Mouse (Mus musculus) MEL (cell line): ENCODE measurements around the gene Scg5. TPM values are rescaled to one million over a fixed set of nuclear protein-coding genes. Genes with fewer than 3 reads are reported as not detected.

Experiments used
- DNase-seq: peaks from one replicate; pipeline ENCODE4 v3.0.0; 2011; ENCODE audit warnings: low read depth, low spot score
- H3K27ac ChIP-seq: 2 replicates; pipeline ENCODE4 v1.5.1; 2012; ENCODE audit warnings: low read depth, mild to moderate bottlenecking, control low read depth, low read length, moderate library complexity; ENCODE audit not compliant: control insufficient read depth
- H3K27me3 ChIP-seq, 2 experiments: fragments of 150-350 bp in 1 of 2; sonication (generic) in 1 of 2; 2 replicates each; pipeline ENCODE4 v1.6.1; 2012; ENCODE audit warnings: low read length in 2 of 2, mild to moderate bottlenecking in 2 of 2, improper control_type of control experiment in 1 of 2, moderate library complexity in 1 of 2; ENCODE audit not compliant: insufficient read depth in 2 of 2, control insufficient read depth in 1 of 2
- H3K36me3 ChIP-seq, 2 experiments: 2 replicates each; pipeline ENCODE4 v1.6.1; 2012 to 2014; ENCODE audit warnings: low read length in 2 of 2, improper control_type of control experiment in 1 of 2, inconsistent platforms in 1 of 2, mild to moderate bottlenecking in 1 of 2; ENCODE audit not compliant: insufficient read depth in 2 of 2, control insufficient read depth in 1 of 2
- H3K4me1 ChIP-seq, 2 experiments: fragments of 150-350 bp in 1 of 2; sonication (generic) in 1 of 2; 2 replicates each; pipeline ENCODE4 v1.6.1; 2012; ENCODE audit warnings: low read length in 2 of 2, improper control_type of control experiment in 1 of 2, mild to moderate bottlenecking in 1 of 2; ENCODE audit not compliant: insufficient read depth in 2 of 2, control insufficient read depth in 1 of 2
- H3K4me3 ChIP-seq, 2 experiments: fragments of 150-350 bp in 1 of 2; sonication (generic) in 1 of 2; 2 replicates each; pipeline ENCODE4 v1.5.1; 2012; ENCODE audit warnings: low read depth in 2 of 2, low read length in 2 of 2, mild to moderate bottlenecking in 2 of 2, moderate library complexity in 2 of 2, control low read depth in 1 of 2, improper control_type of control experiment in 1 of 2; ENCODE audit not compliant: control insufficient read depth in 1 of 2, insufficient read depth in 1 of 2
- H3K79me2 ChIP-seq: 2 replicates; pipeline ENCODE4 v1.6.1; 2012; ENCODE audit warnings: mild to moderate bottlenecking, low read length, moderate library complexity; ENCODE audit not compliant: control insufficient read depth, poor library complexity, insufficient read depth
- H3K9ac ChIP-seq: 2 replicates; pipeline ENCODE4 v1.6.1; 2012; ENCODE audit warnings: low read depth, mild to moderate bottlenecking, control low read depth, low read length, moderate library complexity; ENCODE audit not compliant: control insufficient read depth, poor library complexity, severe bottlenecking
- H3K9me3 ChIP-seq: fragments of 150-350 bp; sonication (generic); replicated peaks from 2 replicates; pipeline ENCODE4 v1.6.1; 2012; ENCODE audit warnings: mild to moderate bottlenecking, low read length, improper control_type of control experiment, moderate library complexity; ENCODE audit not compliant: insufficient read depth
- BHLHE40 ChIP-seq: IDR thresholded peaks from 2 replicates; pipeline ENCODE4 v1.6.1; 2012; ENCODE audit warnings: low read depth, mild to moderate bottlenecking, inconsistent platforms, low read length, improper control_type of control experiment, borderline replicate concordance
- CHD2 ChIP-seq: IDR thresholded peaks from 2 replicates; pipeline ENCODE4 v1.6.1; 2011; ENCODE audit warnings: low read length, improper control_type of control experiment
- GABPA ChIP-seq: IDR thresholded peaks from 2 replicates; pipeline ENCODE4 v1.6.1; 2012; ENCODE audit warnings: low read depth, mild to moderate bottlenecking, inconsistent platforms, low read length, improper control_type of control experiment, moderate library complexity
- MAZ ChIP-seq: IDR thresholded peaks from 2 replicates; pipeline ENCODE4 v1.6.1; 2012; ENCODE audit warnings: low read depth, mild to moderate bottlenecking, inconsistent platforms, low read length, improper control_type of control experiment
- MEF2A ChIP-seq: IDR thresholded peaks from 2 replicates; pipeline ENCODE4 v1.6.1; 2014; ENCODE audit warnings: low read depth, mild to moderate bottlenecking, inconsistent platforms, low read length, improper control_type of control experiment; ENCODE audit not compliant: poor library complexity, insufficient replicate concordance, severe bottlenecking; ENCODE audit errors: extremely low read depth
- MXI1 ChIP-seq: IDR thresholded peaks from 2 replicates; pipeline ENCODE4 v1.6.1; 2011; ENCODE audit warnings: mild to moderate bottlenecking, low read depth, low read length, improper control_type of control experiment
- NELFE ChIP-seq: IDR thresholded peaks from 2 replicates; pipeline ENCODE4 v1.6.1; 2011; ENCODE audit warnings: low read depth, low read length, improper control_type of control experiment
- POLR2A ChIP-seq, 2 experiments: IDR thresholded peaks; 2 replicates each; pipeline ENCODE4 v1.6.1; 2011 to 2012; ENCODE audit warnings: low read length in 2 of 2, mild to moderate bottlenecking in 2 of 2, control low read depth in 1 of 2, improper control_type of control experiment in 1 of 2, low read depth in 1 of 2, moderate library complexity in 1 of 2; ENCODE audit not compliant: control insufficient read depth in 1 of 2, insufficient read depth in 1 of 2, poor library complexity in 1 of 2
- SIN3A ChIP-seq: IDR thresholded peaks from 2 replicates; pipeline ENCODE4 v1.6.1; 2012; ENCODE audit warnings: low read length, improper control_type of control experiment, inconsistent platforms
- SMC3 ChIP-seq: IDR thresholded peaks from 2 replicates; pipeline ENCODE4 v1.6.1; 2011; ENCODE audit warnings: low read depth, low read length, improper control_type of control experiment
- TAL1 ChIP-seq: IDR thresholded peaks from 2 replicates; pipeline ENCODE4 v1.6.1; 2012; ENCODE audit warnings: mild to moderate bottlenecking, inconsistent platforms, low read length, moderate library complexity, mixed read lengths
- TBP ChIP-seq: IDR thresholded peaks from 2 replicates; pipeline ENCODE4 v1.8.0; 2011; ENCODE audit warnings: low read depth, low read length, improper control_type of control experiment
- USF1 ChIP-seq: IDR thresholded peaks from 2 replicates; pipeline ENCODE4 v1.6.1; 2014; ENCODE audit warnings: low read depth, mild to moderate bottlenecking, inconsistent platforms, low read length, improper control_type of control experiment, moderate library complexity
- USF2 ChIP-seq, 2 experiments: IDR thresholded peaks; 2 replicates each; pipeline ENCODE4 v1.6.1; 2011 to 2012; ENCODE audit warnings: improper control_type of control experiment in 2 of 2, low read length in 2 of 2, borderline replicate concordance in 1 of 2, inconsistent platforms in 1 of 2, low read depth in 1 of 2, mild to moderate bottlenecking in 1 of 2; ENCODE audit not compliant: insufficient read depth in 1 of 2
- ZC3H11A ChIP-seq: IDR thresholded peaks from 2 replicates; pipeline ENCODE4 v1.6.1; 2012; ENCODE audit warnings: low read depth, mild to moderate bottlenecking, inconsistent platforms, low read length, improper control_type of control experiment
- ZMIZ1 ChIP-seq: IDR thresholded peaks from 2 replicates; pipeline ENCODE4 v1.6.1; 2012; ENCODE audit warnings: low read depth, mild to moderate bottlenecking, inconsistent platforms, low read length, improper control_type of control experiment, moderate library complexity
- polyA plus RNA-seq, 2 experiments: library from polyadenylated mRNA; stranded (reverse) in 1 of 2; unstranded in 1 of 2; fragments of >175 nt in 1 of 2; fragments of >200 nt in 1 of 2; gene quantifications; 2 replicates each; pipeline versions ENCODE4 v1.2.1 to v1.2.4; 2012; ENCODE audit warnings: low replicate concordance in 2 of 2, low read depth in 1 of 2; ENCODE audit not compliant: insufficient read length in 2 of 2, insufficient read depth in 1 of 2, missing spikeins in 1 of 2
- total RNA-seq: library from RNA; depleted of rRNA; stranded (reverse); fragments of 300-350 nt; gene quantifications from 2 replicates; pipeline ENCODE4 v1.2.3, GENCODE M21; 2012

Scg5 gene
- total and polyA plus RNA-seq, 3 experiments = 0.17 to 0.31 TPM; not detected in 1

DNA sequence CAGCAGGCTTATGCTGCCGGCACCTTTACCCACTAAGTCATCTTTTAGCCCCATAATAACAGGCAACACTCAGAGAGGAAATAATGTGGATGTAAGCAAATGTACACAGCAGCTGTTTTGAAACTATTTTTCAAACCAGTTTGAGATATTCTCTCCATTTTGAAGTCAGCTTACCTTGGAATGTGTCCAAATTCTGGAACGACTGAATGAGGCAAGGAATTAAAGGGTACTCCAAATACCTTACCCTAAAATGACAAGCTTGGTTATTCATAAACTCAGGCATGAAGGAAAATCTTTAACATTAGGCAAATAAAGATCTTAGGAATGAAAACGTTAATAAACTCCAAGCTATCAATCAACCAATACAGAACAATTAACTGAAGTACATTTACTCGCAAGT lies 16.2 kb upstream of the Scg5 start:
- no peak overlapping the region for H3K4me3 ChIP-seq
- H3K9ac ChIP-seq = no peak overlapping the region
- no peak overlapping the region for H3K27ac ChIP-seq
- H3K4me1 ChIP-seq = peaks cover 2 to 9% of the 10 kb centered on the region in 2 experiments
- H3K36me3 ChIP-seq = peaks cover 12 to 14% of the 10 kb centered on the region in 2 experiments
- no peaks in the 10 kb centered on the region for H3K9me3 ChIP-seq
- no peaks in the 10 kb centered on the region for H3K27me3 ChIP-seq
- peaks cover 36% of the 10 kb centered on the region for H3K79me2 ChIP-seq
- TF ChIP-seq ZMIZ1 (no peak), ZC3H11A (no peak), TAL1 (no peak), TBP (no peak), MXI1 (no peak), BHLHE40 (no peak), SIN3A (no peak), SMC3 (no peak), USF2 (IDR thresholded peaks at IDR 0.05; ENCODE audit: borderline replicate concordance in 1 of 2, insufficient read depth in 1 of 2, low read depth in 1 of 2, low read length in 2 of 2) (no peak), USF1 (no peak), NELFE (no peak), MEF2A (no peak), CHD2 (no peak), MAZ (no peak)
- no peak for DNase-seq

DNA sequence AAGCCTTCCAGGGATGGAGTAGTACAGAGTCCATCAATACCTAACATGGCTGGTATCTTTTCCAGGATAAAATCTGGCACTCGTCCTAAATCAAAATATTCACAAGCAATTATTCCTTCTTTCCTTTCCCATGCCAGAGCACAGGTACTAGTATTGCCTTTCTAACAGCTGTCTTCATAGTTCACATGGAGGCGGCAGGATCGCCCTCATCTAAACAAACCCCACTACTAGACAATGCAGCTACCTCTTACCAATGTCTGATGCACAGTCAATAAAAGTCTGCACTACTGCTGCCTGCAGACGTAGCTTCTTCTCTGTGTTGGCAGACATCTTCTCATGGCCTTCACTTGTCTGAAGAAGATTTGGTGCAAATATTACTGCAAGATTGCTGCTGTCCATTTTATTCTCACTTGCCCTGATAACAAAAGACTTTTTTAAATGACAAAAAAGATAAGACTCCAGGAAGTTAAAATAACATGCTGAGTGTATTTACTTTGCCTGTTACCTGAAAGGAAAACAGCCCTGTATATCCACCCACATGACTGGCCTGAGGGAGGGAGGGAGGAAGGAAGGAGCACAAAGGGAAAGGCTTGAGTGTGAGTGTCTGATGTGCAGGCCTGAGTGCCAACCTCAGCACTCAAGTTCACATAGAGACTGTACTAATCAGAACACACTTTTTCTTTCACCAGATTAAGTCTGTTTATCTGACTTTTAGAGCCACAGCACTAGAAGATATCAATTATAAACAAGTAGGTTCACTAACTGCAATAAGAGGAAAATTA lies 12.9 kb upstream of the Scg5 start:
- no peaks in the 10 kb centered on the region for H3K27me3 ChIP-seq
- H3K9me3 ChIP-seq = no peaks in the 10 kb centered on the region
- no peak overlapping the region for H3K9ac ChIP-seq
- H3K4me3 ChIP-seq = no peak overlapping the region
- peaks cover 2 to 5% of the 10 kb centered on the region in 2 experiments; a peak in 3 of 4 replicates for H3K4me1 ChIP-seq
- peaks cover 21% of the 10 kb centered on the region for H3K79me2 ChIP-seq
- no peak overlapping the region for H3K27ac ChIP-seq
- TF ChIP-seq GABPA (no peak), SMC3 (no peak), SIN3A (no peak), POLR2A (IDR thresholded peaks at IDR 0.05; ENCODE audit: control insufficient read depth in 1 of 2, insufficient read depth in 1 of 2, low read depth in 1 of 2, low read length in 2 of 2, poor library complexity in 1 of 2) (no peak)
- H3K36me3 ChIP-seq = peaks cover 14 to 29% of the 10 kb centered on the region in 2 experiments
- no peak for DNase-seq
